In the genomic region with DNA sequence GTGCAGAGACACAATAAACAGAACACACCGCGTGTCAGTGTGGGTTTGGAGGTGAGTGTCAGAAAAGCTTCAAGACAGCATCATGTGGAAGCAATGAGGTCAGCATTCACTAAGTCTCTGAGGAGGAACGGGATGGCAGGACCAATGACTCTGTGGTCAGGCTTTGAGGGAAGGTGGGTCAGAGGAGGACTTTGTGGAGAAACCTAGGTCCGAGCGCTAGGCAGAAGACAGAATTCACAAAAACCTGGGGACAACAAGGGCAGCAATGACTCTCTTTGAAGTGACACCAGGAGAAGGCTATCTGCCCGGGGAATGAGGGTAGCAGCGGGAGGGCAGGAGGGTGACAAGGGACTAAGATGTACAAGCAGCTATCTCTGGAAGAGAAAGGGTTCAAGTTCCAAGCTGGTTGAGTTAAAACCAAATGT, we compare ENCODE assay signal across 8 mouse cellular contexts. TPM values are rescaled to one million over a fixed set of nuclear protein-coding genes. Genes with fewer than 3 reads are reported as not detected.
DNase-seq lines count a peak whose midpoint lies in the region; ATAC-seq and TF ChIP-seq lines count a peak whose summit lies in the region.

No protein-coding gene starts in this region.

- H3K36me3 ChIP-seq in hindbrain, postnatal 0 days (ENCODE audit: insufficient read depth, low read length), result no peaks in the 10 kb centered on the region
- H3K36me3 ChIP-seq in midbrain, embryonic 12.5 days, result no peaks in the 10 kb centered on the region

- peak; percentile 13 for DNase-seq in kidney, adult 11 months
- DNase-seq in kidney, postnatal 4 days, result no peak
- DNase-seq in embryo, embryonic 10 days (ENCODE audit: low spot score), result peak; percentile 44
- peak; percentile 52 for DNase-seq in hindbrain, postnatal 0 days (ENCODE audit: low spot score)
- DNase-seq in spleen, postnatal 4 days (ENCODE audit: low spot score in 2 of 2), result no peak
- DNase-seq in spleen, adult 18-20 months, result no peak
- no peak for DNase-seq in heart, postnatal 10 days

- H3K27me3 ChIP-seq in hindbrain, postnatal 0 days (ENCODE audit: insufficient read depth, low read length), result no peaks in the 10 kb centered on the region
- H3K27me3 ChIP-seq in midbrain, embryonic 12.5 days, result peaks cover 2% of the 10 kb centered on the region; the same call in 1 of the 2 replicates

- peak; percentile 27 for ATAC-seq in hindbrain, postnatal 0 days
- peak; percentile 27 for ATAC-seq in midbrain, embryonic 12.5 days (ENCODE audit: low FRiP score, low read depth)

- peak overlapping the region; percentile 82 for H3K4me3 ChIP-seq in hindbrain, postnatal 0 days (ENCODE audit: low read length)
- H3K4me3 ChIP-seq in midbrain, embryonic 12.5 days, result peak overlapping the region; percentile 58

- peaks cover 3% of the 10 kb centered on the region; the same call in 1 of the 2 replicates for H3K4me1 ChIP-seq in hindbrain, postnatal 0 days (ENCODE audit: insufficient read depth, low read length)
- H3K4me1 ChIP-seq in midbrain, embryonic 12.5 days, result peaks cover 10% of the 10 kb centered on the region; the same call in 1 of the 2 replicates

- peak overlapping the region; percentile 74 for H3K4me2 ChIP-seq in hindbrain, postnatal 0 days (ENCODE audit: low read depth, low read length)
- peak overlapping the region; percentile 64 for H3K4me2 ChIP-seq in midbrain, embryonic 12.5 days (replicated peaks)

- peak overlapping the region; percentile 82 for H3K9ac ChIP-seq in hindbrain, postnatal 0 days (replicated peaks; ENCODE audit: low read length)
- peak overlapping the region; percentile 62 for H3K9ac ChIP-seq in midbrain, embryonic 12.5 days (replicated peaks)

- under 1% methylated on average over 7 of the region's 7 CpGs for WGBS in hindbrain, postnatal 0 days
- WGBS in midbrain, embryonic 12.5 days, result 0% methylated on average over 7 of the region's 7 CpGs

- H3K9me3 ChIP-seq in hindbrain, postnatal 0 days (ENCODE audit: low read length), result no peaks in the 10 kb centered on the region
- H3K9me3 ChIP-seq in midbrain, embryonic 12.5 days, result no peaks in the 10 kb centered on the region

- peak overlapping the region; percentile 96 for H3K27ac ChIP-seq in hindbrain, postnatal 0 days
- H3K27ac ChIP-seq in midbrain, embryonic 12.5 days (replicated peaks), result peak overlapping the region; percentile 68

- intact Hi-C loops in heart, postnatal 10 days (cut with DNase I), result no loop called here

- TF ChIP-seq CTCF in hindbrain, postnatal 0 days (IDR thresholded peaks at IDR 0.05; ENCODE audit: low read depth), result no peak

RNA-seq across cellular contexts. Expression of a gene that starts 1.0 kb away (rescaled TPM):
- total RNA-seq in hindbrain, postnatal 0 days (2014; rRNA removed), result 38.0 TPM in 2 replicates
- polyA plus RNA-seq in hindbrain, postnatal 0 days (2015; fragmentation: Nextera tagmentation; extraction: Ambion mirVana), result 21.5 and 21.9 TPM in 2 replicates
- polyA plus RNA-seq in midbrain, embryonic 12.5 days (2016; fragmentation: Nextera tagmentation; extraction: Ambion mirVana), result 3.5 and 5.4 TPM in 2 replicates
- not detected for total RNA-seq in heart, postnatal 10 days (2021)

Comparison
In these comparisons a context has a peak if more than half of its experiments do, and no peak if none do; other contexts are left out.
1. DNase-seq: peak in kidney, adult 11 months (single experiment), embryo, embryonic 10 days (single experiment) and hindbrain, postnatal 0 days (single experiment); none in kidney, postnatal 4 days (0 of 2), spleen, postnatal 4 days (0 of 2), spleen, adult 18-20 months (0 of 2) and heart, postnatal 10 days (0 of 2).
2. RNA of a gene that starts 1.0 kb away (total RNA-seq): 38.0 TPM in hindbrain, postnatal 0 days; not detected in heart, postnatal 10 days; every median in the first group is over 10 times any median in the second.